Mouse (Mus musculus) Patski (cell line): ENCODE measurements around the gene Rab43. TPM values are rescaled to one million over a fixed set of nuclear protein-coding genes. Genes with fewer than 3 reads are reported as not detected.

Experiments used
- ATAC-seq: fragments of 100-300 bp; one replicate; pipeline ENCODE4 v1.8.0; 2021
- CTCF ChIA-PET: fragments of 350-600 bp; sonication (Branson Sonifier 250); formaldehyde crosslinking; loops from one replicate; lab custom pipeline; 2022; ENCODE audit warnings: inconsistent platforms; lab: Charles Lee
- POLR2A ChIA-PET: fragments of 350-600 bp; sonication (Branson Sonifier 250); formaldehyde crosslinking; loops from one replicate; lab custom pipeline; 2022; ENCODE audit warnings: antibody characterized with exemption, inconsistent platforms; lab: Charles Lee
- DNase-seq: peaks from one replicate; pipeline ENCODE4 v3.0.0-alpha.2; 2011; ENCODE audit warnings: low read depth, low spot score
- H3K27me3 ChIP-seq: fragments of 371-371 bp; one replicate; pipeline ENCODE4 v1.5.1; 2021
- CTCF ChIP-seq: fragments of 100-300 bp; IDR thresholded peaks from one replicate; pipeline ENCODE4 v1.5.1; 2021
- in situ Hi-C: fragments of 300-500 bp; cut with MboI; formaldehyde crosslinking; loops from 3 replicates; pipeline ENCODE4 v1.11.1; 2018; ENCODE audit warnings: low pct_unique_long_range_greater_than_20kb, mixed read lengths
- polyA plus RNA-seq: library from polyadenylated mRNA; unstranded; gene quantifications from one replicate; pipeline ENCODE4 v1.2.3, GENCODE M21; 2021

Gene Rab43
- polyA plus RNA-seq, 1 experiment from 2014 or later, result 26.7 TPM

GRCm38 (mm10) chr6:87809651-87810161 lies 2.3 kb downstream of the Rab43 start:
- TF ChIP-seq CTCF, result no peak
- no peaks in the 10 kb centered on the region for H3K27me3 ChIP-seq
- ChIA-PET CTCF (interaction anchor here (1.2 kb wide), 2 partner anchors 12 to 46 kb away, joined by 3 read pairs; no protein-coding TSS in a partner anchor), POLR2A (interaction anchor here (1.3 kb wide), 1 partner anchor 12 kb away, joined by 3 read pairs; no protein-coding TSS in a partner anchor)
- DNase-seq, result no peak
- no peak for ATAC-seq
- in situ Hi-C loops, result no loop called here

- ChIA-PET CTCF (interaction anchor here (1.2 kb wide), 2 partner anchors 12 to 45 kb away, joined by 3 read pairs; no protein-coding TSS in a partner anchor), POLR2A (interaction anchor here (1.3 kb wide), 1 partner anchor 12 kb away, joined by 3 read pairs; no protein-coding TSS in a partner anchor)
- no peak for DNase-seq
- no peak for TF ChIP-seq CTCF
- in situ Hi-C loops, result no loop called here
- no peak for ATAC-seq
- H3K27me3 ChIP-seq, result no peaks in the 10 kb centered on the region
Observed at GRCm38 (mm10) chr6:87809144-87809543, 2.8 kb downstream of the Rab43 start.

- in situ Hi-C loops, result no loop called here
- TF ChIP-seq CTCF, result no peak
- POLR2A ChIA-PET, result no interaction called here
- CTCF ChIA-PET, result interaction anchor here (1.2 kb wide), 2 partner anchors 11 to 45 kb away, joined by 3 read pairs; no protein-coding TSS in a partner anchor
- ATAC-seq, result no peak
- DNase-seq, result no peak
- no peaks in the 10 kb centered on the region for H3K27me3 ChIP-seq
Observed at GRCm38 (mm10) chr6:87808521-87808920, 3.4 kb downstream of the Rab43 start.

GRCm38 (mm10) chr6:87807735-87808440 lies 4.1 kb downstream of the Rab43 start:
- CTCF ChIA-PET, result no interaction called here
- no peak for TF ChIP-seq CTCF

GRCm38 (mm10) chr6:87806857-87807256 lies 5.1 kb downstream of the Rab43 start:
- in situ Hi-C loops, result no loop called here
- no peaks in the 10 kb centered on the region for H3K27me3 ChIP-seq
- ChIA-PET CTCF (no interaction called here), POLR2A (no interaction called here)
- DNase-seq, result no peak
- ATAC-seq, result no peak
- TF ChIP-seq CTCF, result no peak

More at GRCm38 (mm10) chr6:87807735-87808440, 4.1 kb downstream of the Rab43 start:
- no peak for ATAC-seq
- in situ Hi-C loops, result no loop called here
- no peaks in the 10 kb centered on the region for H3K27me3 ChIP-seq
- DNase-seq, result no peak
- POLR2A ChIA-PET, result no interaction called here

GRCm38 (mm10) chr6:87806028-87806427 lies 5.9 kb downstream of the Rab43 start:
- DNase-seq (no peak), ATAC-seq (no peak)
- no peak for TF ChIP-seq CTCF
- in situ Hi-C loops, result no loop called here
- ChIA-PET POLR2A (no interaction called here), CTCF (no interaction called here)
- H3K27me3 ChIP-seq, result no peaks in the 10 kb centered on the region

- DNase-seq, result no peak
- CTCF ChIA-PET, result no interaction called here
- no peak for TF ChIP-seq CTCF
Observed at GRCm38 (mm10) chr6:87805448-87805847, 6.5 kb downstream of the Rab43 start.

GRCm38 (mm10) chr6:87804886-87805285 lies 7.1 kb downstream of the Rab43 start:
- ChIA-PET POLR2A (no interaction called here), CTCF (no interaction called here)
- in situ Hi-C loops, result no loop called here
- no peak for DNase-seq
- TF ChIP-seq CTCF, result no peak
- no peak for ATAC-seq
- H3K27me3 ChIP-seq, result no peaks in the 10 kb centered on the region

More at GRCm38 (mm10) chr6:87805448-87805847, 6.5 kb downstream of the Rab43 start:
- POLR2A ChIA-PET, result no interaction called here
- H3K27me3 ChIP-seq, result no peaks in the 10 kb centered on the region
- no peak for ATAC-seq
- in situ Hi-C loops, result no loop called here

- ATAC-seq (no peak), DNase-seq (no peak)
- ChIA-PET POLR2A (no interaction called here), CTCF (no interaction called here)
- in situ Hi-C loops, result no loop called here
- no peaks in the 10 kb centered on the region for H3K27me3 ChIP-seq
- TF ChIP-seq CTCF, result no peak
Observed at GRCm38 (mm10) chr6:87804036-87804435, 7.9 kb downstream of the Rab43 start.

GRCm38 (mm10) chr6:87802462-87802861 lies 9.5 kb downstream of the Rab43 start:
- no peak for ATAC-seq
- in situ Hi-C loops, result no loop called here
- ChIA-PET POLR2A (no interaction called here), CTCF (interaction anchor here (1.3 kb wide), 1 partner anchor 10 kb away, joined by 4 read pairs; no protein-coding TSS in a partner anchor)
- TF ChIP-seq CTCF, result no peak
- DNase-seq, result no peak
- no peaks in the 10 kb centered on the region for H3K27me3 ChIP-seq

- no peak for DNase-seq
- no peaks in the 10 kb centered on the region for H3K27me3 ChIP-seq
- in situ Hi-C loops, result no loop called here
Observed at GRCm38 (mm10) chr6:87799576-87799975, 12.4 kb downstream of the Rab43 start.

More at GRCm38 (mm10) chr6:87799576-87799975, 12.4 kb downstream of the Rab43 start:
- POLR2A ChIA-PET, result no interaction called here
- no peak for ATAC-seq
- no peak for TF ChIP-seq CTCF
- CTCF ChIA-PET, result no interaction called here
